Comparison of ENCODE assay signal across 9 mouse cellular contexts in genomic region chr10:8795336-8795735, GRCm38 (mm10).
A peak's percentile ranks its signal among the peaks of the same experiment; 100 is the strongest.
DNase-seq lines count a peak whose midpoint lies in the region; ATAC-seq and TF ChIP-seq lines count a peak whose summit lies in the region.
"Had no signal": no experiment of that assay in that cellular context is flagged by ENCODE, and none has a peak within 500 bp of the region (broad histone marks: within the 10 kb centered on the region; RNA-seq: fewer than 3 reads in every experiment).

No protein-coding gene starts in this region.

- no peak for ATAC-seq in liver, embryonic 12.5 days
- 0 out of 2 replicates have a peak, but pooled peaks have one; percentile 46 for ATAC-seq in neutrophil, adult 5-6 weeks (ENCODE audit: extremely low read depth, insufficient number of reproducible peaks, low FRiP score, poor library complexity, severe bottlenecking)

- H3K4me1 ChIP-seq in liver, embryonic 12.5 days = no peaks in the 10 kb centered on the region
- H3K4me1 ChIP-seq in thymus, adult 2 months (replicated peaks; ENCODE audit: control insufficient read depth, insufficient read depth, low read length) = no peaks in the 10 kb centered on the region
- H3K4me1 ChIP-seq: megakaryocyte, embryonic 14.5 days had no signal

- no peak overlapping the region for H3K9ac ChIP-seq in liver, embryonic 12.5 days

- 33% methylated on average over 7 of the region's 7 CpGs for WGBS in liver, embryonic 12.5 days (ENCODE audit: insufficient replicate concordance)
- WGBS in thymus, adult 2 months = 35% methylated on average over 7 of the region's 7 CpGs

- no peaks in the 10 kb centered on the region for H3K36me3 ChIP-seq in liver, embryonic 12.5 days
- H3K36me3 ChIP-seq in thymus, adult 2 months (ENCODE audit: control insufficient read depth, insufficient read depth, low read length) = no peaks in the 10 kb centered on the region

- H3K4me3 ChIP-seq in liver, embryonic 12.5 days = no peak overlapping the region
- H3K4me3 ChIP-seq in thymus, adult 2 months (ENCODE audit: control insufficient read depth, insufficient read depth, low read length) = no peak overlapping the region
- H3K4me3 ChIP-seq: megakaryocyte, embryonic 14.5 days had no signal

- TF ChIP-seq POLR2A in thymus, adult 2 months (IDR thresholded peaks at IDR 0.05; ENCODE audit: control insufficient read depth, extremely low read depth, insufficient read depth, low read length, poor library complexity) = no peak

- no peaks in the 10 kb centered on the region for H3K27me3 ChIP-seq in liver, embryonic 12.5 days (replicated peaks)
- H3K27me3 ChIP-seq in thymus, adult 2 months (ENCODE audit: control insufficient read depth, insufficient read depth, low read length) = no peaks in the 10 kb centered on the region
- H3K27me3 ChIP-seq: megakaryocyte, embryonic 14.5 days had no signal

- no peak overlapping the region for H3K27ac ChIP-seq in liver, embryonic 12.5 days
- no peak overlapping the region for H3K27ac ChIP-seq in thymus, adult 2 months (ENCODE audit: control insufficient read depth, insufficient read depth, low read length)

- no peaks in the 10 kb centered on the region for H3K9me3 ChIP-seq in liver, embryonic 12.5 days (replicated peaks)
- H3K9me3 ChIP-seq: megakaryocyte, embryonic 14.5 days had no signal

- peak; percentile 78; the same call in 1 of the 2 replicates for TF ChIP-seq CTCF in thymus, adult 2 months (IDR thresholded peaks at IDR 0.05; ENCODE audit: borderline replicate concordance, control insufficient read depth, extremely low read depth, insufficient read depth, low read length, poor library complexity)

- DNase-seq in liver = peak; percentile 72
- DNase-seq in cerebellum, postnatal 10 days = peak; percentile 88 to 90
- DNase-seq in gastrocnemius, postnatal 10 days = peak; percentile 82
- DNase-seq in kidney, postnatal 25 days = peak; percentile 77 to 87
- DNase-seq in lung, adult 18-20 months = peak; percentile 58 to 70
- DNase-seq in thymus, adult 2 months = peak; percentile 59

- no peak overlapping the region for H3K4me2 ChIP-seq in liver, embryonic 12.5 days
